Mouse (Mus musculus): ENCODE results near the gene Brdt. TPM values are rescaled to one million over a fixed set of nuclear protein-coding genes. Genes with fewer than 3 reads are reported as not detected.
A peak's percentile ranks its signal among the peaks of the same experiment; 100 is the strongest.

Brdt gene
- polyA plus RNA-seq, 1 experiment from 2014 or later = 3.7 TPM

DNA sequence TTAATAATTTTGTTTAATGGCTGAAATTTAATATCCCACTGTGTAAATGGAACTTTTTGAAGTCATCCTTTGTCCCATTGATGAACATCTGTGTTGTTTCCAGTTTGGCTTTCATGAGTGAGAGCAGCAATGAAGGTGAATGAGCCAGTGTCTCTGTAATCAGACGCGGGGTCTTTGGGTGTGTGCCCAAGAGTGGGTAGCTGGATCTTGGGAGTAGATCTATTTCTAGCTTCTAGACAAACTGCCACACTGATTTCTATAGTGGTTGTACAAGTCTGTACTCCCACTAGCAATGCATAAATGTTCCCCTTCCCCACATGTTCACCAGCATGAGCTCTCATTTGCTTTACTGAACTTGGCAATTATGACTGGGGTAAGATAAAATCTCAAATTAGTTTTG, 58.4 kb downstream of the Brdt start:
- Histone ChIP-seq H3K4me1 (replicated peaks) (no peaks in the 10 kb centered on the region), H3K27ac (replicated peaks) (no peak overlapping the region), H3K27me3 (no peaks in the 10 kb centered on the region), H3K9me3 (no peaks in the 10 kb centered on the region), H3K4me3 (no peak overlapping the region), H3K36me3 (no peaks in the 10 kb centered on the region; the same call in 1 of the 2 replicates), H3K9ac (no peak overlapping the region), H3K4me2 (no peak overlapping the region)
- 90% methylated on average over 2 of the region's 2 CpGs for WGBS
- no peak for ATAC-seq (ENCODE audit: low FRiP score, low read depth)

- 73% methylated on average over 2 of the region's 2 CpGs for WGBS
- H3K4me2 ChIP-seq = no peak overlapping the region
- no peaks in the 10 kb centered on the region for H3K9me3 ChIP-seq
- no peaks in the 10 kb centered on the region for H3K27me3 ChIP-seq
- H3K9ac ChIP-seq = no peak overlapping the region
- no peaks in the 10 kb centered on the region; the same call in 1 of the 2 replicates for H3K36me3 ChIP-seq
- H3K4me1 ChIP-seq (replicated peaks) = no peaks in the 10 kb centered on the region
- H3K27ac ChIP-seq (replicated peaks) = no peak overlapping the region
- no peak for ATAC-seq (ENCODE audit: low FRiP score, low read depth)
- H3K4me3 ChIP-seq = no peak overlapping the region
These were observed 63.5 kb downstream of the Brdt start for GRCm38 (mm10) chr5:107394437-107394836.

- H3K9ac ChIP-seq = peak within 1 kb of the TSS; percentile 46
- H3K4me2 ChIP-seq = peak within 1 kb of the TSS; percentile 95
- no peaks in the 10 kb centered on the region for H3K9me3 ChIP-seq
- H3K27me3 ChIP-seq = peaks cover 10% of the 10 kb centered on the region; the same call in 1 of the 2 replicates
- H3K36me3 ChIP-seq = no peaks in the 10 kb centered on the region
- no peak within 1 kb of the TSS for H3K27ac ChIP-seq (replicated peaks)
- H3K4me3 ChIP-seq = peak within 1 kb of the TSS; percentile 56
- H3K4me1 ChIP-seq (replicated peaks) = 0 out of 2 replicates have a peak, but pooled peaks cover 10% of the 10 kb centered on the region
- ATAC-seq (ENCODE audit: low FRiP score, low read depth) = no peak
- WGBS = 19% methylated on average over 5 of the region's 5 CpGs
These were observed 71.5 kb downstream of the Brdt start, which contains the start of gene Ephx4 for GRCm38 (mm10) chr5:107402436-107402835. Gene Ephx4 (plus strand): TSS chr5:107402736.

GRCm38 (mm10) chr5:107403011-107403946, 72.3 kb downstream of the Brdt start:
- peak overlapping the region; percentile 56 for H3K4me3 ChIP-seq
- H3K4me1 ChIP-seq (replicated peaks) = 0 out of 2 replicates have a peak, but pooled peaks cover 10% of the 10 kb centered on the region
- peak; percentile 74; the same call in 1 of the 2 replicates for ATAC-seq (ENCODE audit: low FRiP score, low read depth)
- no peak overlapping the region for H3K27ac ChIP-seq (replicated peaks)
- H3K36me3 ChIP-seq = no peaks in the 10 kb centered on the region
- peak overlapping the region; percentile 46 for H3K9ac ChIP-seq
- peak overlapping the region; percentile 95 for H3K4me2 ChIP-seq
- no peaks in the 10 kb centered on the region for H3K9me3 ChIP-seq
- WGBS = under 1% methylated on average over 77 of the region's 80 CpGs
- H3K27me3 ChIP-seq = peaks cover 10% of the 10 kb centered on the region; the same call in 1 of the 2 replicates

DNA sequence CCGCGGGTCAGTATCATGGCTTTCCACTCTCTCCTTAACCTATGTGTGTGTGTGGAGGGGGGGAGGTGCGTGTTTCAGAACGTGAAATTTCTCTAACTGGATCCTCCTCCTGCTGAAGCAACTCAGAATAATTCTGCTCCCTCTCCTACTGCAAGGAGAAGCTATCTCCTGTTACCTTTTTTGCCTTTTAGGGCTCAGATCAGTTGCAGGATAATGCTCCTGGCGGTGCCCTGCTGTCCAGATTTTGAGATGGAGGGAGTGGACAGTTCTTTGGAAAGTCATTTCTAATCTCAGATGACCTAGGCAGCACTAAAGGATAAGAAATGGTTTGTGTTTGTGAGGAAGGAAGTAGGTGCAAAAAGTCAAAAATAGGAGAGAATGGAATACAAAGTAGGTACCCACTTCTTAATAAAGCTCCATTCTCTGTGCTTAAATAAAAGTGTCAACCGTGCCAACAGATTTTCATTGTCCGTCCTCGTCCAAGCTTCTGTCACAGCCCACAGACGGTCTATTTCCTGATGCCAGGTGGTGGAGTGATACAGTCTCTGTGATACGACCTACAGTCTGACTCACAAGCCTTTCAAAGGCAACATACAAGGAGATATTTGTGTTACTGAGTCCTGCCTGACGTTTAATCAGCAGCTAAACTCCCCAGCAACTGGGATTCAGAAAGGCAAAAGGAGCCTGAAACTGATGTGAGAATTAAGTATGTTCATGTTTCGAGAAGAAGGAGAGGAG, 73.2 kb downstream of the Brdt start:
- H3K9me3 ChIP-seq = no peaks in the 10 kb centered on the region
- no peaks in the 10 kb centered on the region for H3K36me3 ChIP-seq
- 0 out of 2 replicates have a peak, but pooled peaks cover 10% of the 10 kb centered on the region for H3K4me1 ChIP-seq (replicated peaks)
- H3K27ac ChIP-seq (replicated peaks) = no peak overlapping the region
- peak overlapping the region; percentile 56 for H3K4me3 ChIP-seq
- no peak for ATAC-seq (ENCODE audit: low FRiP score, low read depth)
- H3K27me3 ChIP-seq = peaks cover 10% of the 10 kb centered on the region; the same call in 1 of the 2 replicates
- WGBS = 23% methylated on average over 12 of the region's 12 CpGs
- peak overlapping the region; percentile 46 for H3K9ac ChIP-seq
- peak overlapping the region; percentile 95 for H3K4me2 ChIP-seq

DNA sequence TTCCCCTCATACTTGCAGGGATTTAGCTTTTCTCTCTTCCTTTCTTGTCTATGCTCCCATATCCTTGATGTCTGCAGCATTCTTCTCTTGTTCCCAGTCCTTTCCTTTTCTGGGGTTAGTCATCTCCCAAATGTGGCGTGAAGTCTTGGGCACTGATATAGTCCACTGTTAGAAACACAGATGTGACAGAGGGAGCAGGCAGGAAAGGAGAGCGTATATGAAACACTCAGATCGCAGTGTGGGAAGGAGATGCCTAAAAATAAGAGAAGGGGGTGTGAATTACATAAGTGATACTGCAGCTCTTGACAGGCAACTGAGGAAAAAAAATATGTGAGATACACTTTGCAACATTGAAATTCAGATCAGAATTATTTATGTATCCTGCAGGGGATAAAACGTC, 74.4 kb downstream of the Brdt start:
- Histone ChIP-seq H3K4me2 (no peak overlapping the region), H3K36me3 (no peaks in the 10 kb centered on the region), H3K27me3 (peaks cover 10% of the 10 kb centered on the region; the same call in 1 of the 2 replicates), H3K9me3 (no peaks in the 10 kb centered on the region), H3K9ac (no peak overlapping the region), H3K4me3 (no peak overlapping the region), H3K27ac (replicated peaks) (no peak overlapping the region), H3K4me1 (replicated peaks) (0 out of 2 replicates have a peak, but pooled peaks cover 10% of the 10 kb centered on the region)
- no peak for ATAC-seq (ENCODE audit: low FRiP score, low read depth)
- WGBS = 95% methylated on average over 4 of the region's 4 CpGs

DNA sequence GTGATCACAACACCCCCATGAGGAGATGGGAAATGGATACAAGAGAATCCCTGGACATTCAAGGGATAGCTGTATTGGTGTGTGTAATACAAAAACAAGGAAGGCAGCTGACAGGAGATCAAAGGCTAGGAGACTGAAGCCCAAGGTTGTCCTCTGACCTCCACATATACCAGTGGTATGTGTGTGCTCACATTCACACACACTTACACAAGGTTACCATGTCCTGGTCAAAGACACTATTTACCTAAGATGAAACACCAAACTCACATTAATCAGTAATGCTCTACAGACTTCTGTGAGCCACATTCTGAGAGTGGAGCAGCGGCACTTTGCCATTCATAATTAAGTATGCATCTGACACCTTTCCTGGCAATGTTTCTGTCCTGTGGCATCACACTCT, 79.3 kb downstream of the Brdt start:
- Histone ChIP-seq H3K27ac (replicated peaks) (no peak overlapping the region), H3K9me3 (no peaks in the 10 kb centered on the region), H3K4me2 (no peak overlapping the region), H3K27me3 (no peaks in the 10 kb centered on the region), H3K4me3 (no peak overlapping the region), H3K4me1 (replicated peaks) (no peaks in the 10 kb centered on the region), H3K36me3 (no peaks in the 10 kb centered on the region), H3K9ac (no peak overlapping the region)
- 94% methylated on average over 1 of the region's 1 CpGs for WGBS
- no peak for ATAC-seq (ENCODE audit: low FRiP score, low read depth)

- no peaks in the 10 kb centered on the region for H3K36me3 ChIP-seq
- no peak overlapping the region for H3K27ac ChIP-seq (replicated peaks)
- no peak overlapping the region for H3K4me2 ChIP-seq
- no peaks in the 10 kb centered on the region for H3K9me3 ChIP-seq
- no peaks in the 10 kb centered on the region for H3K27me3 ChIP-seq
- WGBS = 66% methylated on average over 4 of the region's 4 CpGs
- no peaks in the 10 kb centered on the region for H3K4me1 ChIP-seq (replicated peaks)
- no peak overlapping the region for H3K9ac ChIP-seq
- H3K4me3 ChIP-seq = no peak overlapping the region
- no peak for ATAC-seq (ENCODE audit: low FRiP score, low read depth)
These were observed 80.4 kb downstream of the Brdt start for GRCm38 (mm10) chr5:107411326-107411725.

GRCm38 (mm10) chr5:107412285-107412684, 81.3 kb downstream of the Brdt start:
- H3K9ac ChIP-seq = no peak overlapping the region
- no peaks in the 10 kb centered on the region for H3K4me1 ChIP-seq (replicated peaks)
- no peaks in the 10 kb centered on the region for H3K9me3 ChIP-seq
- H3K36me3 ChIP-seq = no peaks in the 10 kb centered on the region
- H3K4me2 ChIP-seq = no peak overlapping the region
- no peaks in the 10 kb centered on the region for H3K27me3 ChIP-seq
- ATAC-seq (ENCODE audit: low FRiP score, low read depth) = no peak
- no peak overlapping the region for H3K4me3 ChIP-seq
- no peak overlapping the region for H3K27ac ChIP-seq (replicated peaks)
- WGBS = 82% methylated on average over 2 of the region's 2 CpGs

DNA sequence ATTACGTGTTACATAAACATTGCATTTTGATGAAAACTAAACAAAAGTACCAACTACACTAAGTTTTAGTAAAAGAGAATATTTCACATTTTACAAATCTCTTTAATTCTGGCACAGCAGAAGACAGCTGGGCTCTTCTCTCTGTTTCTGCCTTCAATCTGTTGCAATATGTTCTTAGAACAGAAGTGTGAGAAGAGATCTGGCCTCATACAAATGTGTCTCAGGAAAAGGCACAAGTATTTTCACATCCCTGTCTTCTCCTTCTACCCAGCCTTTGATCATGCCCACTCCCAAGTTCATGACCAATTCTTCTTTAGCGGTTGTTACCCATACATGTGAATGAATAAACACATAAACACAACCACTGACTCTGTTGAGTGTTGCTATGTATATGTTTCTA, 84.1 kb downstream of the Brdt start:
- no peaks in the 10 kb centered on the region for H3K9me3 ChIP-seq
- H3K9ac ChIP-seq = no peak overlapping the region
- ATAC-seq (ENCODE audit: low FRiP score, low read depth) = no peak
- WGBS = 87% methylated on average over 2 of the region's 2 CpGs
- no peaks in the 10 kb centered on the region for H3K4me1 ChIP-seq (replicated peaks)
- H3K27ac ChIP-seq (replicated peaks) = no peak overlapping the region
- H3K4me2 ChIP-seq = no peak overlapping the region
- no peaks in the 10 kb centered on the region for H3K27me3 ChIP-seq
- H3K36me3 ChIP-seq = no peaks in the 10 kb centered on the region
- no peak overlapping the region for H3K4me3 ChIP-seq

GRCm38 (mm10) chr5:107421676-107422075, 90.7 kb downstream of the Brdt start:
- no peaks in the 10 kb centered on the region for H3K9me3 ChIP-seq
- 49% methylated on average over 1 of the region's 1 CpGs for WGBS
- 0 out of 2 replicates have a peak, but pooled peaks cover 3% of the 10 kb centered on the region for H3K36me3 ChIP-seq
- no peak overlapping the region for H3K9ac ChIP-seq
- H3K4me1 ChIP-seq (replicated peaks) = no peaks in the 10 kb centered on the region
- H3K27ac ChIP-seq (replicated peaks) = no peak overlapping the region
- no peak for ATAC-seq (ENCODE audit: low FRiP score, low read depth)
- no peak overlapping the region for H3K4me3 ChIP-seq
- no peak overlapping the region for H3K4me2 ChIP-seq
- no peaks in the 10 kb centered on the region for H3K27me3 ChIP-seq

GRCm38 (mm10) chr5:107431249-107431648, 100.3 kb downstream of the Brdt start, which contains the start of gene Lpcat2b:
Gene Lpcat2b (plus strand): TSS chr5:107431549.
- 73% methylated on average over 3 of the region's 3 CpGs for WGBS
- Histone ChIP-seq H3K36me3 (no peaks in the 10 kb centered on the region), H3K27me3 (no peaks in the 10 kb centered on the region), H3K9me3 (no peaks in the 10 kb centered on the region), H3K4me2 (no peak within 1 kb of the TSS), H3K9ac (no peak within 1 kb of the TSS), H3K4me3 (no peak within 1 kb of the TSS), H3K27ac (replicated peaks) (no peak within 1 kb of the TSS), H3K4me1 (replicated peaks) (no peaks in the 10 kb centered on the region)
- no peak for ATAC-seq (ENCODE audit: low FRiP score, low read depth)
